Mouse (Mus musculus) cortical plate, adult 2 months (tissue): ENCODE measurements around the gene Slc50a1.

Experiments used
- CTCF ChIP-seq: fragments of 200-500 bp; IDR thresholded peaks from 2 replicates; pipeline ENCODE4 v1.5.1; 2011; ENCODE audit warnings: mild to moderate bottlenecking, control low read depth, low read length; ENCODE audit not compliant: insufficient read depth; ENCODE audit errors: extremely low read depth
- POLR2A ChIP-seq: fragments of 200-500 bp; IDR thresholded peaks from 2 replicates; pipeline ENCODE4 v1.6.1; 2011; ENCODE audit warnings: mild to moderate bottlenecking, low read length, control low read depth; ENCODE audit not compliant: insufficient read depth; ENCODE audit errors: extremely low read depth

- no peak for TF ChIP-seq CTCF
- no peak for TF ChIP-seq POLR2A
Measured at GRCm38 (mm10) chr3:89251365-89251895, 18.9 kb downstream of the Slc50a1 start.
